Mouse (Mus musculus): Measurements from ENCODE around the gene Fam209. TPM values are rescaled to one million over a fixed set of nuclear protein-coding genes. Genes with fewer than 3 reads are reported as not detected.

Fam209 gene
- total RNA-seq, 2 experiments from 2014 or later = not detected

- intact Hi-C loops (cut with DNase I) = no loop called here
- DNase-seq (ENCODE audit: low spot score in 2 of 2) = no peak
Measured at GRCm38 (mm10) chr2:172520616-172521371, 48.5 kb downstream of the Fam209 start.

- DNase-seq (ENCODE audit: low spot score in 2 of 2) = no peak
- intact Hi-C loops (cut with DNase I) = no loop called here
Measured at GRCm38 (mm10) chr2:172522528-172522927, 50.2 kb downstream of the Fam209 start.

Other genes starting within 250 kb of the Fam209 start
- gene Mc3r, start 224.0 kb upstream of the Fam209 start, total RNA-seq (2021) = under 1 TPM; 0.13 to 0.44 TPM
- 10 to 100 TPM; 13.9 to 15.8 TPM for gene Fam210b, start 127.0 kb upstream of the Fam209 start, total RNA-seq (2021)
- 1 to 10 TPM; 1.8 to 2.1 TPM for gene Aurka, start 102.0 kb upstream of the Fam209 start, total RNA-seq (2021)
- 10 to 100 TPM; 22.5 to 25.4 TPM for gene Cstf1, start 101.8 kb upstream of the Fam209 start, total RNA-seq (2021)
- gene Cass4, start 78.7 kb upstream of the Fam209 start, total RNA-seq (2021) = under 1 TPM; 0.53 to 0.85 TPM
- gene Rtf2, start 32.0 kb upstream of the Fam209 start, total RNA-seq (2021) = 10 to 100 TPM; 67.1 to 69.8 TPM
- gene Gcnt7, start 13.9 kb upstream of the Fam209 start, total RNA-seq (2021) = not detected
- under 1 TPM; 0.13 to 0.42 TPM for gene Tfap2c, start 77.1 kb downstream of the Fam209 start, total RNA-seq (2021)